Mouse (Mus musculus): ENCODE results near the gene Klhl30.

Klhl30 gene

DNA sequence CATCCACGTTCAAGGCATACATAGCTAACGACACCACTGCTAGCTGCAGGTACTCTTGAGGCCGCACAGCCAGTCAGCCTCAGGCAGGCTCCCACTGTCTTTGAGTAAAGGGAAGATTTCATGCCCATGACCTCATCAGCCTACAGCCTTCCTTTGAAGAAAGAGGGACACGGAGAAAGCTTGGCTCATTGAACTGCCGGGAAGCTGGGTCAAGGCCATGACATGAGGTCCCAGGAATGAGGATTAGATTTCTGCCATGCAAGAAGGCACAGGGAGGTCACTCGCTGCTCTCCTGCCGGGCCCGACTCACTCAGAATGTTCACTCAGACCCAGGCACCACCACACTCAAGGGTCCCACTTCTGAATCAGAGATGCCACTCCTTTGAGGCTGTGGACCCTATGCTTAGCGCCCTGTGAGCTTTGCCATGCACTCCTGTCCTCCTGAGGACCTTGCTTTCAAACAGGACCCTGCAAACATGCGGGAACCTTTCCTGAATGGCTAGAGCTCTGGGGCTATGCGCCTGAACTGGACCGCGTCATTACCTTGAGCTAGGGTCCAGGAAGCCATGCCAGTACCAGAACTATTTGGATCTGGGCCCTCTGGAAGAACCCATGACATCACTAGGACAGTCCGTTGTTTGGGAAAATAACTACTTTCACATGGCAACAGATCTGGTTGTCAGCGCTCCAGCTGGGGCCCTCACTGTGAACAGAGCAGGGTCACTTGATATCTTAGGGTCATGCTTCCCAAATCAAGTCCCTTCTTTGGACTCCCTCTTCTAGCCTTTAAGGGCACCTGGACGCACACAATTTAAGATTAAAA, 14.2 kb downstream of the Klhl30 start:
- CTCF ChIA-PET, result interaction anchor here (0.7 kb wide), 2 partner anchors 56 to 899 kb away, joined by 3 read pairs; no protein-coding TSS in a partner anchor

DNA sequence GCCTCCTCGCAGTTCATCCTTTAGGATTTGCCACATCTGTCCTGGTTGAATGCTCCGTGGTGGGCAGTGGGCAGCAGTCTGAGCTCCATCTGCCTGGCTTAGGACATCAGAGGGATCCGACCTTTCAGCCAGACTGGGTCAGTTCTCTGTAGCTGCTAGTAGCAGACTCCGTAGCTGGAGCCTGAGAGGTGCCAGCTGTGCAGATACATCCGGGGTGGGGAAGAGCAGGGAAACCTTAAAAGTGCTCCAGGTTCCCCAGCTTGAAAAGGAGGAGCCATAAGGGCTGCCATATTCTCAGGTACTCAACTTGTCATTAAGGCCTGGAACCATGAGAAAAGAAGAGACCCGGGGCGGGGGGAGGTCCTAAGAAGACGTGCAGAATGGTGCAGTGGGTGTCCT, 15.0 kb downstream of the Klhl30 start:
- CTCF ChIA-PET, result interaction anchor here (0.7 kb wide), 2 partner anchors 57 to 898 kb away, joined by 3 read pairs; no protein-coding TSS in a partner anchor

DNA sequence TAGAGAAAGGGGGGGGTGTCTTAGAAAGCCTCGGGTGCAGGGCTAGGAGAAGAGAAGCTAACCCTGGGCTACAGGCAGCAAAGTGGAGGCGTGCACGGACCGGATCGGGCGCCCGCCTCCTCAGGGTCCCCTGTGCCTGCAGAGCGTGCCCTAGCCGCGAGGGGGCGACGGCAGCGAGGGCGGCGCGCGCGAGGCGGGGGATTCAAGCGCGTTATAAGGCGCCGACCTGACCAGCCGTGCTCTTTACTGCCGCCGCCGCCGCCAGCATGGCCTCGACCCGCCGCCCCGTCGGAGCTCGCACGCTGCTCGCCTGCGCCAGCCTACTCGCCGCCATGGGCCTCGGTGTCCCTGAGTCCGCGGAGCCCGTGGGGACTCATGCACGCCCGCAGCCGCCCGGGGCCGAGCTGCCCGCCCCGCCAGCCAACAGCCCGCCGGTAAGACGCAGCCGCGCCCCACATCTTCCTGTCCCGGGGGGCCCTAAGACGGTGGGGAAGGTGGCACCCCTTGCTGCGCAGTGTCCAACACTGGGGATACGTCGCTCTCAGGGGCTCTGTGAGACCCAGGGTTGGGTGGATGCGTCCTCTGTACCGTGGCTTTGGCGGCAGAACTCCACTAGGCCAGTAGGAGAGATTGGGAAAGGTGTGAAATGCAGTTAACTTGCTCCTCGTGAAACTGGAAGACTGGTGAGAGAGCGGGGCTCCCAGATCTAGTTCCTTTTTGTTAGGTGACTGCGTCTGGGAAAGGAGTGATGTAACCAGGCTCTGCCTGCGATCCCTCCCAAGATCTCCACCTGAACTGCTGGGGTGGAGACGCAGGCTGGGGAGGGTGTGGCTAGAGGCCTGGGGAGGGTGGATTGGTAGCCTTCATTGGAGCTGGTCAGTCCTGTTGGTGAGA, 15.6 kb downstream of the Klhl30 start, which contains the start of gene Erfe:
Gene Erfe (plus strand): TSS at position 216 of the 894 bp plus-strand sequence.
- CTCF ChIA-PET, result interaction anchor here (0.7 kb wide), 1 partner anchor 898 kb away, joined by 3 read pairs; no protein-coding TSS in a partner anchor

DNA sequence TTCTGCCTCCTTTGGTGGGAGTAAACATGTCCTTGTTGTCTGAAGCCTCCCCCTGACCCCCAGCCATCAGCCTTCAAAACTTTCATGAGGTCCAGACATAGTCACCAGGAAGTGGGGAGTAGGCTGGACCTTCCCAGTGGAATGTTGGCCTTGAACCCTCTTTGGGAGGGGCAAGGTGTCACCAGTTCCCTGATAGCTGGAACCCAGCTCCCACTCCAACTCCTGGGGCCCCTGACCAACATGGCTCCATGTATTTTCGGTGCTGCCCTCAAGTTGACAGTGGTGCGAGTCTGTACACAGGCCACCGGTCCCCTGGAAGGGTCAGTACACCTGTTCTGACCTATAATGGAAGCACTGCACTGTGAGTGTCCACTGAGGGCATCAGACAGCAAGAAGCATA, 16.5 kb downstream of the Klhl30 start:
- CTCF ChIA-PET, result no interaction called here

DNA sequence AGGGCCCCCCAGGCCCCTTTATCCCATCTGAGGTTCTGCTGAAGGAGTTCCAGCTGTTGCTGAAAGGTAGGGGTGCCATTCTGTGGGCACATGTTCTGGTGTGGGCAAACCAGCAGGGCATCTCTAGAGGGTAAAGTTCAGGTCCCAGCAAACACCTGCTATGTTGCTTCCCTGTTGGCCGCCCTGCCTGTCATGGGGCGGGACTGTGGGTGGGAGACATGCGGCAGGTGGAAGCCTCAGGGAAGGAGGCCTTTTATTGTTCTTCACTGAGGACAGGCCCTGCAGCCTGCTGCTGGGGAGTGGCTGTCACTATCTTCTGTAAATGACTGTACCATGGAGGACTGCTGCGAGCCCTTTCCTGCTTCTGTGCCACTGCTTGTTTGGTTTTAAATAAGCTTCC, 18.6 kb downstream of the Klhl30 start:
- CTCF ChIA-PET, result no interaction called here

DNA sequence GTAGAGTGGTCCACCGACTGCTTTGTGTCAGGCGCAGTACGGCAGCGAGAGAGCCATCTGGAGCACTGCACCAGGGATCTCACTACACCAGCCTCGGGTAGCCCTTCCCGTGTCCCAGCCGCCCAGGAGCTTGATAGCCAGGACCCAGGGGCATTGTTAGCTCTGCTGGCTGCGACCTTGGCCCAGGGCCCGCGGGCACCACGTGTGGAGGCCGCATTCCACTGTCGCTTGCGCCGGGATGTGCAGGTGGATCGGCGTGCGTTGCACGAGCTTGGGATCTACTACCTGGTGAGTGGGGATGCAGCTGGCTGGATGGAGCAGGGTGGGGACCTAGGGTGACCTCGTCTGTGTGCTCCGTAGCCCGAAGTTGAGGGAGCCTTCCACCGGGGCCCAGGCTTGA, 19.2 kb downstream of the Klhl30 start:
- CTCF ChIA-PET, result no interaction called here

DNA sequence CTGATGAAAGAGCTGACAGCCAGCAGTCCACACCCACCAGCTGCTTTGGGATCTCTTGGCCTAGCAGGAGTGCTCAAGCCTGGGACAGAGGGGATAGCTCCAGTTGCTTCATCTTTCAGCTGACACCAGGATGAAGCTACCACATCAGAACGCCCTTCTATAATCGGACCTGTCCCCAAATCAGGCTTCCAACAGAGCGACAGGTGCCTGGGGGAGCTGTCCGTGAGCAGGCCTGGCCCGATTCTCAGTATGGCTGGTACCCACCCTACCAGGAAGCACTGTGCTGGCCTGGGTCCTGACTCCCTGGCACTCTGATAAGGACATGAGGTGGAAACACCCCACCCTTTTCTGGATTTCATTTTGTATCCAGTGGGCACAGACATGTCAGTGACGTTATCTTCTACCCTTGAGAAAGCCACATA, 22.6 kb downstream of the Klhl30 start:
- CTCF ChIA-PET, result no interaction called here

DNA sequence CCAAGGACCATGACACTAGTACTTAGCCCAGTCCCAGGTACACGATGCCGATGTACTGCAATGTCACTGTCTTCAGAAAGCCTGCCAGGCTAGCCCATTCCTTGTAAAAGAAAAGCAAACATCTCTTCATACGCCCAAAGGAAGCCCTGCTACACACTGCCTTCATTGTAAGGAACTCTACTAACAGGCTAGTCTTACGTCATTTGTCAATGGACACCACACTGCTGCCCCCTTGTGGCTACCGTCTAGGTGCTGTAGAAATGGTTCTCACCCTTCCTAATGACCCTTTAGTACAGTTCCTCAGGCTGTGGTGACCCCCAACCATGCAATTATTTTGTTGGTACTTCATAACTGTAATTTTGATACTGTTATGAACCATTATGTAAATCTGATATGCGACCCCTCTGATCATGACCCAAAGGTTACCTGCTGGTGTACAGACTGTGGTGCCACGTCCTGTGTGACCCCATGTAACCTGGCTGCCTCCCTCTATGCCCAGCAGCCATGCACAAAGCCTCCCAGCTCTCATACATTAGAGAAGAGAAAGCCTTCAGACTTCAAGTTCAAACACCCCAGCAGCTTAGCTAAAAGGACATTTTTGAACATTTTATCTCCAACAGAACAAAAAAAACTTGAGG, 29.8 kb downstream of the Klhl30 start:
- CTCF ChIA-PET, result no interaction called here

DNA sequence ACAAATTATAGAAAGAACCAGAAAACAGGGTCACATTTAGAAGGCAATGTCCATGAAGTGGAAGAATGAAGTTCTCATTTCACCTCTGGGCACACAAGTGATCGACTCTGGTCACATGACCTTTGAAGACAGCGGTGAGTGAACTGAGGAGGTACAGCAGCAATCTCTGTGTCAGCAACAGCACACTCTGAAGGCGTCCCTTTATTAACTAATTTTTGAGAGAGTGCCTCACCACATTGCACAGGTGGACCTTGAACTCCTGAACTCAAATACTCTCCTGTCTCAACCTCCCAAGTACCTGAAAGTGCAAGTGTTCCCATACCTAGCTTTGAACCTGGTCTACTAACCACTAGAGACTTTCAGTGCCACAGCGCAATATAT, 30.3 kb downstream of the Klhl30 start:
- CTCF ChIA-PET, result no interaction called here

DNA sequence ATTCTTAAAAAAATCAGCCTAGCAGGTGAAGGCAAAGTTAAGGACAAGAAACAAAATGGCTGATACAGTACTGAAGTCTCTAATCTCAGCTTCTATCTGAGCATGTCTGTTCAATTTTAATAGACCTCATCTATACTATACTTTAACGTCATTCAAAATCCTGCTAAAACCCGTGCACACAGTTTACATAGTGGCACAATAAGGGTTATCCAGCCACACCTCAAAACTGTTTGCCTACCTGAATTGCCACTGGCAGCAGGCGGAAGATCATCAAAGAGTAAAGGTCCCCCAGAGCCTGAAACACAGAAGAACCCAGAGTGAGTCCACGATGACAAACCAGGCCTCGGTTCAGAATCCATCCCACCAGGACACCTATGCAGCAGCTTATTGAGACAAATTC, 39.6 kb downstream of the Klhl30 start:
- CTCF ChIA-PET, result no interaction called here

DNA sequence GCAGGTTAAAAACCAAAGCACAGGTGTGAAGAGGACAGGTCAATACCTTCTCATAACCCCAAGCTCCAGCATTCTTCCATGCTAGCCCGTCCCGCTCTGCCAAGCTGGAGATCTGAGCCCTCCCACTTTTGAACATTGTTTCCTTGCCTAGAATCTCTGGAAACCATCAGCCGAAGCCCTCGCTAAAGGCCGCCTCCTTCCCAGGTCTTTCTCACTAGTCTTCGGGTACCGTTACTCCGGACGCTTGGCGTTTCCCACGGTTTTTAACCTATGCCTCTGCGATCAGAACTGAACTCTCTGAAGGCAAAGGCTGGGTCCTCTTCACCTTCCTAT, 47.1 kb downstream of the Klhl30 start:
- CTCF ChIA-PET, result interaction anchor here (0.6 kb wide), 1 partner anchor 1504 kb away, joined by 4 read pairs; no protein-coding TSS in a partner anchor

DNA sequence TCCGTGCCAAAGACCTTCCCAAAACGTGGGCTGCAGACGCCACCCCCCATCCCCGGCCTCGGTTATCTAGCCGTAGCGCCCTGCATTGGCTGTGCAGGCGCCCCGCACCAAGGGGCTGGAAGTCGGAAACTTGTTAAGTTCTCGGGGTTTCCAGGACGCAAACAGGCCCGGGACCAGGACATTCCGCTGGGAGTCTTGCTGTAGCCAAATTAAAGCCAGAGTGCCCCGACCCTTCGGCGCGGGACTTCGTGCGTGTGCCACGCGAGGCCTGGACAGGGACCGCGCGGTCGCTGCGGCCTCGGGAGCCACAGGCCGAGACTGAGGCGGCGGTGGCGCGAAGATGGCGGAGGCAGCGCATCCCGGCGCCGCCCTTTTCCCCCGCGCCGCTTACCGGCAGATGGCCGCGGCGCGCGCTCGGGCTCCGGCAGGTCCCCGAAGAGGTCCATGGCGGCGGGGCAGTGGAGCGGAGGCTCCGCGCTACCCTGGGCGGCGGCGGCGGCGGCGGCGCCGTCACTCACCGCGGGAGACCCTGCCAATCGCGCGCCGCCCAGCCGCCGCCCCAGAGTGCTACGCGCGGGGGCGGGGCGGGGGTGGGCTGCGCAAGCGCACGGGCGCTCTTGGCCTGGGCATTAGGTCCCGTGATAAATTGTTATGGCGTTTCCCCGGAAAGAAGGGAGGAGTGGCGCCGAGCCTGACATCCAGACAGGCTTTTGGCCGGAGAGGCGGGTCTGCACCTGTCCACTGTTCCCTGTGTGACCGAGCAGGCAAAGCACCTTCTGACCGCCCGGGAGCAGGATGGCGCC, 47.6 kb downstream of the Klhl30 start, which contains the start of gene Ilkap:
Gene Ilkap (minus strand): TSS at position 556 of the 803 bp plus-strand sequence.
- CTCF ChIA-PET, result no interaction called here

DNA sequence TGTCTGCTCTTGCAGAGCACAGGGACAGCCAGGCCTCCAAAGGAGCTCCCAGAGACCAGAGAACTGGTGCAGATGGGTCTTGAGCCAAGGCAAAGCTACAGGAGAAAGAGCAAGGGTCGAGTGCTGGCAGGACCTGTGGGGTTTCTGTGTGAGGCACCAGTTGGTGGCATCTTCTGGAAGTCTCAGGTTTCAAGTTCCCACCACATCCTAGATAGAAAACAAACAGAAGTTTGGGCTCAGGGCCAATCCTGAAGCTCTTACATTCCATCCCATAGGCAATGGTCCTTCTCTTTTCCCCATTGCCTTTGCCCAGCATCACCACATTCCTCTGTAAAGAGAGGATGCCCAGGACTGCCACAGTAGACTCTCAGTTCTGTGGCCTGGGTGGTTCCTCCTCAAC, 54.2 kb downstream of the Klhl30 start:
- CTCF ChIA-PET, result no interaction called here

DNA sequence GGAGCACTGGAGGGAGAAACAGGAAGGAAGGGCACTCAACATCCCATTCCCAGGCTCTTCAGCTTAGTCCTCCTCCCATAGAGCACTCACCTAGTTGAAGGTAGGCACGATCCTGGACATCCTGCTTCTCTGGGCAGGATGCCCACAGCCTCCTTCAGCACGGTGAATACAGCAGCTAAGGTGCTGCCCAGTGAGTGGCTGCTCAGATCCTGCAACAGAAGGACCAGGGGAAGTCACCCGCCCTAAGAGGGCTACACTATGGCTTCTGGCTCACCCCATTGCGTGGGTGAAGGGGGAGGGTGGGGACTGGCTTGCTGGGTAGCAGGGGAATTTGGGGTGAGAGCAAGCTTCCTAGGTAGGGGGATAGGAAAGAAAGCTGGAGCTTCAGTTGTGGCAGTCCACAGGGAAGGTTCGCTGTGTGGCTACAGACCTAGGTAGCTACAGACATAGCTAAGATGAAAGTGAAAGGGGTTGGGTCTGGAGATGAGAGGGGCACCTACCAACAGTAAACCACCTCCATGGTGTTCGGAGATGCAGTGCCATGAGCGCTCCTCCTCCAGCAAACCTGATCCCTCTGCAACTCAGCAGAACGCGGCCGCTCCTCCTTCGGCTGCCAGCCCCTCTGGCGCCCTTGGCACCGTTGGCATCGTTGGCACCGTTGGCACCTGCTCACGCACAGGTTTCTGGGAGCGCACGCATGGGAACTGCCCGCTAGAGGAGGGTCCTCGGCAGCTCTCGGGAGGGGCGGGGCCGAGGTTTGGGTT, 54.8 kb downstream of the Klhl30 start:
- CTCF ChIA-PET, result no interaction called here

DNA sequence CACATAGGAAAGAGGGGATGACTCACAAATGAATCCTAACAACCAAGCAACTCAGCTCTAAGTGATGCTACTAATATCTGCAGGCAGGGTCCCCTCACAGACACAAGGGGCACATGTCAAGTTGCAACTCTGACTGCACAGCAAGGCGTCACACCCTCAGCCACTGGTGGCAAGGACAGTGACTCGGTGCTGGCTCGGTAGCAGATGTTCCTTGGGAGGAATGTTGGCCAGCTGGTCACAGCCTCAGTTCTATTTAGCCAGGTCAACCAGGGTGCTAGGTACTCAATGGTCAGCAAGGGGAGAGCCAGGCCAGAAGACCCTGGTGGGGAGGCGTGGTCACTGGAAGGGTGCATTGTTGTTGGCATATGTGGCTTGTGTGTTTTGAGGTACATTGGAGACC, 57.0 kb downstream of the Klhl30 start:
- CTCF ChIA-PET, result no interaction called here

DNA sequence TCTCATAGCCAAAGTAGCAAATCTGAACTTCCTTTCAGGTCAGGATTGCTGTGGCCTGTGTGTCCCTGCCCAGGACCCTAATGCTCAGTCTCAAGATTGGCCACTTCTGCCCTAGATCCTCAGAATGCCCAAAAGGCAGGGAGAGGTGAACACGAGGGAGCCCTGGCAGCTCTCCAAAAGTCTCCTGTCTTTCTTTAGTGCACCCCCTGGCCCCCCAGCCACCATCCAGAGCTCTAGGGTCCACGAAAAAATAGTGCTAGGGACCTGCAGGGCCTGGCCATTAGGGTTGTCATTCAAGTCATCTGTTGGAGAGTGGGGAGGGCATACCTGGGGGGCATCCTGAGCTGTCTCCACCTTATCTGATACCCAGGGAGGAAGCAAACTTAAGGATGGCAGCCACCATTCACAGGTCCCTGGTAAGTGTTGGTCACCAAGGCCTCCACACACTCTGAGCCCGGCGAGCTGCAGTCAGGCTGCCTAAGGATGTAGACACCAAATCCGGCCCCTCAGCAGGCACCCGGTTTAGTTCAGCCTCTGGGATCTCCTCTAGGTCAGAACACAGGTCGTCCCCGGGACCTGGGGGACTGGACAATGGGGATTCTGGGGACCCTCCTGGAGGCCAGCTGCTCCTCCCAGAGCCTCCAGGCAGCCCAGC, 60.9 kb downstream of the Klhl30 start:
- CTCF ChIA-PET, result interaction anchor here (0.6 kb wide), 2 partner anchors 24 to 127 kb away, joined by 3 to 14 read pairs; no protein-coding TSS in a partner anchor

Data from spleen, embryonic (tissue).